Mouse (Mus musculus): ENCODE data around the gene Cd200. TPM values are rescaled to one million over a fixed set of nuclear protein-coding genes. Genes with fewer than 3 reads are reported as not detected.
"Not testable (repeated sequence)": the region's sequence is repeated elsewhere in the genome, so short reads cannot be mapped to it uniquely, and the experiment has no call there.

Cd200 gene
- total RNA-seq, 1 experiment from 2014 or later, result 0.86 TPM

- ATAC-seq (replicated peaks; ENCODE audit: insufficient number of reproducible peaks, low FRiP score, low TSS enrichment, poor library complexity, severe bottlenecking), result no peak
Measured at GRCm38 (mm10) chr16:45381811-45382210, 27.0 kb downstream of the Cd200 start.

GRCm38 (mm10) chr16:45378959-45379358, 29.9 kb downstream of the Cd200 start:
- ATAC-seq (replicated peaks; ENCODE audit: insufficient number of reproducible peaks, low FRiP score, low TSS enrichment, poor library complexity, severe bottlenecking), result no peak

DNA sequence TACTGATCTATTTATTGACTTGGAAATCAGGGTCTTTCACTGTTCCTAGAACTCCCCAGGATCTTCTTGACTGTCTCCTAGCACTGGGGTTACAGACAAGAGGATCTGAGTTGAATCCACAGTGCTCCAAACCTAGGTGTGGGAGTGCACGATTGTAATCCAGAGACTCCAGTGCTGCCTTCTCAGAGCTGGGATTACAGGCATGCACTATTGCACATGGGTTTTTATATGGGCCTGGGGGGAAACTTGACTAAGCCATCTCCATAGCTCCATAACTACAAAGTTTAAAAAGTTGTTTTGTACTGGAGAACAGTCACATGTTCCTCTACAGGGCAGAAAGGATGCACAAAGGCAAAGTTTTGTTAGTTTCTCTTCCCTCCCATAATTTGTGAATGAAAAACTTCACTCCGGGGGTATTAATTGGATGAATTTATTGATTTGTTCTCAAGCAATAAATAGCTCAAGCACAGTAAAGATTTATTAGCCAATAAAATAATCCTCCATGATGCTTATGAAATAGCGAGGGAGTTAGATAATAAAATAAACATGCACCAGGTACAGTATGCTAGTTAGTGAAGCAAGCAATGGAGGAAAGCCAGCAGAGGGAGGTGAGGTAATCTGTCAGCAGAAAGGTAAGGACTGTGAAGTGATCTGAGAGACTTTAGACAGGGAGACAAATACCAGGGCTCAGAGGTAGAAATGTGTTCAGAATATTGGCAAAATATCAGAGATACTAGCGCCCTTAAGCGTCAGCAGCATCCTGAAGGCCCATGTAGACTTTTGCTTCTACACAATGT, 30.5 kb downstream of the Cd200 start:
- no peak for ATAC-seq (replicated peaks; ENCODE audit: insufficient number of reproducible peaks, low FRiP score, low TSS enrichment, poor library complexity, severe bottlenecking)

- no peak for ATAC-seq (replicated peaks; ENCODE audit: insufficient number of reproducible peaks, low FRiP score, low TSS enrichment, poor library complexity, severe bottlenecking)
Measured at GRCm38 (mm10) chr16:45377332-45377731, 31.5 kb downstream of the Cd200 start.

GRCm38 (mm10) chr16:45376812-45377211, 32.0 kb downstream of the Cd200 start:
- no peak for ATAC-seq (replicated peaks; ENCODE audit: insufficient number of reproducible peaks, low FRiP score, low TSS enrichment, poor library complexity, severe bottlenecking)

DNA sequence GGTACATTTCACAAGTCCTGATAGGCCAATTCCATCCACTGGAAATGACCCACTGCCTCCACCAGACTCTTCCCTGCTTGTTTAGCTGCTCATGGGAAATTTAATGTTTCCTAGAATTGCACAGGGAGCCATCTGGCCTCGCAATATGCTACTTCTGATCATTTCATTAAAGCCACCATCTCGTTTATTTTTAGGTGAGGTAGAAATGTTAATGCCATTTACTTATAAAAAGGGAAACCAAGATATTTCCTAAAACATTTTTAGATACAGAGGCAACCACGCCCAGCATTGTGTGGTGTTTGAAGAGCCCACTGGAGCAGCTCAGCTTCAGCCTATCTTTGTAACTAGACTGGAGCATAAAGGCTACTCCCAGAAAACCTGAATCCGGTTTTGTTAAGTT, 32.6 kb downstream of the Cd200 start:
- no peak for ATAC-seq (replicated peaks; ENCODE audit: insufficient number of reproducible peaks, low FRiP score, low TSS enrichment, poor library complexity, severe bottlenecking)

DNA sequence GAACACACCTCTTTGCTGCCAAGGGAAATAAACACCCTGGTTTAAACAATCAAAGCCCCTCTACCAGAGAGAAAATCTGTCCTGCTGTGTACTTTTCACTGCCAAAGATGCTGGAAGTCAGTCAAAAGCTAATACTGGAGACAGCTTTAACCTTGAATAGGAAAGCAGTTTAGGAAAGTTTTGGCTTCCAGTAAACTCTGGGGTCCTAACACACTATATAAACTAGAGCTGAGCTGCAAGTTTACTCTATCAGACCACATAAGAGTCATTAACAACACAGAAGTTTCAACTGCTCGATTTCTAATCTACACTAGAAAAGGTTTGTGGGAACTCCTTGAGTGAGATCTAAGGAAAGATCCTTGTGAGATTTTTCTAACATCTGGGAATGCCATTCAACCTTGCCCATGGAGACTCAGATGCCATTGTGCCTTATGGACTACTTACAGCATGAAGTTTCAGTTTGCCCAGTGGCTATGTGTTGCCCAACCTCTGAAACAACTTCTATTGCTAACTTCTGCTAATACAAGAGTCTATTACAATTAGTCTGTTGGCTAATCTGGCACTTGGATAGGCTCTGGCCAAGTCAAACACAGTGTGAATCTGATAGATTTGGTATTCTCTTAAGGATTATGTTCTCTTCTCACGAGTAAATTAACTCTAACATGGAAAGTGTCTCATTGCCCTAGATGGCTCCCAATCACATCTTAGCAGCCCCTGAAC, 33.2 kb downstream of the Cd200 start:
- ATAC-seq (replicated peaks; ENCODE audit: insufficient number of reproducible peaks, low FRiP score, low TSS enrichment, poor library complexity, severe bottlenecking), result peak; percentile 82

GRCm38 (mm10) chr16:45374074-45374473, 34.8 kb downstream of the Cd200 start:
- no peak for ATAC-seq (replicated peaks; ENCODE audit: insufficient number of reproducible peaks, low FRiP score, low TSS enrichment, poor library complexity, severe bottlenecking)

DNA sequence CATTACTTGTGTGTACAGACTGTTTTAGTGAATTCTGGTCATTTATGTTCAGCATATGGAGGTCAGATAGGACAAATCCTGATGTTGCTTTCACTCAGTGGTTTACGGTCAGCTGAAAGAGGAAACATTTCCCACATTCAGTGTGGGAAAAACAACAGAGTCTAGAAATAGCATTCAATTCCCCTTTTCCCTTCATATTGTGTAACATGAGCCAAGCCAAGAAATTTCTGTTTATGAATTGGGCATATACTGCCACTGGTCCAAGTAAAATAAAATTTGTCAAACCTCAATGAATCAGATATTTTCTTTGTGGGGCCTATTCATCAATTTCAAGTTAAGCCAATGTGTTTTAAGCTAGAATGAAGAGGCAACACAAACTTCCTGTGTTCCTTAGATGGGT, 37.8 kb downstream of the Cd200 start:
- no peak for ATAC-seq (replicated peaks; ENCODE audit: insufficient number of reproducible peaks, low FRiP score, low TSS enrichment, poor library complexity, severe bottlenecking)

DNA sequence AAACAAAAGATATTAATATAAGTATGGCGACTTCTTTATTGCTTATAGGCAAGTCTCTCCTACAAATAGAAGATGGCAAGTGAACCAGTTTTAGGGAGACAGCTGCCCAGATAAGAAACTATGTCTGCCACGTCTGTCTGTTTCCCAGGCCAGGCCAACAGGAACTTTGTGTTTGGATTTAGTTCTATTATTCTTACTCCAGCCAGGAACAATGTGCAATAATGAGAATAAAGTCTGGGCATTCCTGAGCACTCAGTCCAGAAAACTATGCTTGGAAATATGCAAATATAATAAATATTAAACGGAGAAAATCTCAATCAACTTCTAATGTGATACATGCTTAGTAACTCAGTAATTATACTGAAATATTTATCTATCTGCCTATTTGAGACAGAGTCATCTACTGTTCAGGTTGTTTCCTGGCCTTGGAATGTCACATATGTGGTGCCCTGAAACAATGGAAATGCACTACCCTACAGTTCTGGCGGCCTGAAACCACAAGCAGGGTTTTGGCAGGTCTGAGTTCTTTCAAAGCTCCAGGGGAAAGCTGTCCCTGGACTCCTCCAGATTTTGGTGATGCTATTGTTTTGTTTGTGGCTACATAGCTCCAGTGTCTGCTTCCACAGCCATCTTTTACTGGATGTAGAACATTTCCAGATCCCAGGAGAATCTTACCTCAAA, 39.4 kb downstream of the Cd200 start:
- no peak for ATAC-seq (replicated peaks; ENCODE audit: insufficient number of reproducible peaks, low FRiP score, low TSS enrichment, poor library complexity, severe bottlenecking)

DNA sequence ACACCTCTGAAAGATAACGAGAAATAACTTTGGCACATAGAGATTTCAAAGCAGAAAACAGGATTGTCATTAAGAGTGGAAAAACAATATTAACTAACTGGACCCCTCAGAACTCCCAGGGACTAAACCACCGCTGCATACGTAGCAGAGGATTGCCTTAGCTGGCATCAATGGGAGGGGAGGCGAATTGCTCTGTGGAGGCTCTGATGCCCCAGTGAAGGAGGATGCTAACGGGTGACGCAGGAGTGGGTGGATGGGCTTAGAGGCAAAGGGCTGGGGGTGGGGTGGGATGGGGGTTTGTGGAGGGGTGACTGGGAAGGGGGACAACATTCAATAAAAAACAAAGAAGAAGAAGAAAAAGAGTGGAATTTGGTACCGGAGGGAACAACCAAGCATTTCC, 42.7 kb downstream of the Cd200 start:
- ATAC-seq (replicated peaks; ENCODE audit: insufficient number of reproducible peaks, low FRiP score, low TSS enrichment, poor library complexity, severe bottlenecking), result no peak

- no peak for ATAC-seq (replicated peaks; ENCODE audit: insufficient number of reproducible peaks, low FRiP score, low TSS enrichment, poor library complexity, severe bottlenecking)
Measured at GRCm38 (mm10) chr16:45365353-45365752, 43.5 kb downstream of the Cd200 start.

DNA sequence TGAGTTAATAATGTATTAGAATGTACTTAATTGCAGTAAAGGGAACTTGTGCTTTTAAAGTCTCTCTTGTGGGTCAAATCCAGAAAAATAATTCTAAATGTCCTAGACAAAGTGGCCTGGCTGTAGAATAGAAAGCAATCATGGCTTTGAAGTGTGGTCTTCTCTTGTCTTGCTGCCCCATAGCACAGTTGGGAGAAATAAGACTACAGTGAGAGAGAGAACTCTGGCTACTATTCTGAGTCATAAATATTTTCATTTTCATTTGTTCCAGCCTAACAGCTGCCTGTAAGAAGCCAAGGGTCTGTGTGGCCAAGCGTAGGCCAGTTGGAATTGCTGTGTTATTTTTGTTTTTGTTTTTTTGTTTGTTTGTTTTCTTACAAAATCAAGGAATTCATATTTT, 44.2 kb downstream of the Cd200 start:
- ATAC-seq (replicated peaks; ENCODE audit: insufficient number of reproducible peaks, low FRiP score, low TSS enrichment, poor library complexity, severe bottlenecking), result no peak

- no peak for ATAC-seq (replicated peaks; ENCODE audit: insufficient number of reproducible peaks, low FRiP score, low TSS enrichment, poor library complexity, severe bottlenecking)
Measured at GRCm38 (mm10) chr16:45363480-45364045, 45.3 kb downstream of the Cd200 start.

GRCm38 (mm10) chr16:45361450-45361849, 47.4 kb downstream of the Cd200 start:
- ATAC-seq (replicated peaks; ENCODE audit: insufficient number of reproducible peaks, low FRiP score, low TSS enrichment, poor library complexity, severe bottlenecking), result no peak

DNA sequence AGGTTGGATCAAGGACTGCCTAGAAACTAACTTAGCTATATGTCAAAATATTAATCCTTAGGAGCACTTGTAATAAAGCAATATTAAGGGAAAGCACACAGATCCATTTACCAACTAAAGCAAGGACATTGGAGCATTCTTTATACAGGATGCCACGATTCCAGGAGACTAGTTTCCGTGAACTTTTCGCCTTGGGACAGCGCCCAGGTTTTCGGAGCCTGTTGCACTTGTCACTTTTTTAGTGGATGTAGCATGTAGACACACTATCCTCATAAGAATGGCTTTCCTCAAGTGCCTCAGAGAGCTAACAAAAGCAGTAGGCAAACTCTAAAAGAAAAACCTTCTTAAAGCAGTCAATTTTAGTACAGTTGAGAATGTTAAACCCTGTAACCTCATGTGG, 50.4 kb downstream of the Cd200 start:
- ATAC-seq (replicated peaks; ENCODE audit: insufficient number of reproducible peaks, low FRiP score, low TSS enrichment, poor library complexity, severe bottlenecking), result not testable (repeated sequence)

DNA sequence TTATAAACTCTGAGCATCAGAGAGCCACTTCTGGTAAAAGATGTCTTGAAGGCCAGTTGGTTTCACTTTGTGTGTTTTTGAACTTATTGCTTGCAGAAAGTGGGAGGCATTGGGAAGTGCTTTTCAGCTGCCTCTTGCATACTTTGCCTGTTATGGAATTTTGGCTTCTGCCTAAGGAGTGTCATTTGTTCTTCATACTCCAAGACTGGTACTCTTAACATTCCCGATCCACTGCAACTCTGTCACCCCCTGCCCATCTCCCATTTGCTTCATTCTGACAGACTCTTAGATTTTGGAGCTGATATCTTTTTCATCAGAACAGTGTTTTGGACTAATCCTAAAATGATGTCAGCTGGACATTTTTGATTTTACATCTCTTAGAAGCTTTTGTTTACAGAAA, 51.7 kb downstream of the Cd200 start:
- ATAC-seq (replicated peaks; ENCODE audit: insufficient number of reproducible peaks, low FRiP score, low TSS enrichment, poor library complexity, severe bottlenecking), result no peak

DNA sequence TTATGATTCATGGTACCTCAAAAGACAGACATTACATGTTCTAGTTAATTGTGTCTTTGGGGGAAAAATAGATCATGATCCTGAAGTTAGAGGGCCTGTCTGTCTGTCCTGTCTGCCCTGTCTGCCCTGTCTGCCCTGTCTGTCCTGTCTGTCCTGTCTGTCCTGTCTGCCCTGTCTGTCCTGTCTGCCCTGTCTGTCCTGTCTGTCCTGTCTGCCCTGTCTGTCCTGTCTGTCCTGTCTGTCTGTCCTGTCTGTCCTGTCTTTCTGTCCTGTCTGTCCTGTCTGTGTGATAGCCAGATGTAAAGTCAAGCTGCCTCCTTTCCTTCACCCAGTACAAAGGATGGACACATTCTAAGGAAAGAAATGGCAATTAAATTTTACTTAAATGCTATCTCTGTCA, 56.0 kb downstream of the Cd200 start:
- peak; percentile 100 for ATAC-seq (replicated peaks; ENCODE audit: insufficient number of reproducible peaks, low FRiP score, low TSS enrichment, poor library complexity, severe bottlenecking)

DNA sequence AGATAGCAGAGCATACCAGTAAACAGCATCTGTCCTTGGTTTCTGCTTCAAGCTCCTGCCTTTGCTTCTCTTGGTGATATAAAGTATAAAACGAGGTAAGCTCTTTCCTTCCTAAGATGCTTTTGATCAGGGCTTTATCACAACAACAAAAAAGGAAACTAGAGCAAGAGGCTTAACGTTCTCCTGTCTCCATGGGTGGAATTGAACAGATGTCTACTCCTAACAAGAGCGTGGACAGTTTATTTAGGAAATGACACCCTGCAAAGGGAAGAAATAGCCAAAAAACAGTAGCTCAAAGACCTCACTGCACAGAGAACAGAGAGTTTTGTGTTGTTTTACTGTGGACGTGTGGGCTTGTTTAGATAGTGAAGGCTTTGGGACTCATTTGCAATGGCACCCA, 58.1 kb downstream of the Cd200 start:
- ATAC-seq (replicated peaks; ENCODE audit: insufficient number of reproducible peaks, low FRiP score, low TSS enrichment, poor library complexity, severe bottlenecking), result no peak
